Mouse (Mus musculus) frontal cortex, adult (tissue): Measurements from ENCODE around the gene Fgd6.

ENCODE experiments used
- ATAC-seq: cut with Nextera tagmentation; 2 replicates; pipeline ENCODE4 v1.9.2; 2017; ENCODE audit warnings: mild to moderate bottlenecking, moderate library complexity, mixed read lengths; ENCODE audit not compliant: low TSS enrichment

The Fgd6 gene

DNA sequence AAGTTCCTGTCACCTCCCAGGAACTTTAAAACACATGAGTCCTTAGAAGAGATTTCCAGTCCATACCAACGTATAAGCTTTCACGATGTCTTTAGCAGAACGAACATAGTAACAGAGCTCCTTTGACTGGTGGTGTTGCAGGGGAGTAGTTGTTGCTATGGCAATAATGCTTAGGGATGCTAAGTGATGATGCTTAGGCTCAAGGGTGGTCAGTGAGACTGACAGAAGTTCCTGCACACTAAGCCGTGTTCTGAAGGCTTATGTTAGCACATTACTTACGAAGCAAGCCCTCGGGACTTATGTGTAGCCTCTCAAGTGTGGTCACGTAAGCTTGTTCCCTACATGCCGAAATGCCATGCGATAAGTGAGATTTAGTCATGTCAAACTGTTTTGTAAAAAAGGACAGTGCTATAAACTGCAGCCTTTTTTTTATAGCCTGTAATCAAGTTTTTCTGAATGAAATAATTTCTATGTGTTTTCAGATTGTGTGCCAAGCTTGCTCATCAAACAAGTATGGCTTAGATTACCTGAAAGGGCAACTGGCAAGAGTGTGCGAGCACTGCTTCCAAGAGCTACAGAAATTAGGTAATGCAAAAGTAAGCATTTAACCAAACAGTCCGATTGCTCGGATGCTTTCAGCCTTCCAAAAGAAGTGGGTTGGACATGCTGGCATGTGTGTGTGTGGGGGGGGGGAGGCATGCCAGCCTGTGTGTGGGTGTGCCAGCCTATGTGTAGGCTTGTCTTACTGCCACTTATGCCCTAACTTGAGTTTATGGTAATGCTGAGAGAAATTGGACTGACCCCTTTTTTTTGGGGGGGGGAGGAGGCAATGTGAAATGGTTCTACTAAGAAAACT, 99.0 kb downstream of the Fgd6 start:
- ATAC-seq = peak; percentile 53

DNA sequence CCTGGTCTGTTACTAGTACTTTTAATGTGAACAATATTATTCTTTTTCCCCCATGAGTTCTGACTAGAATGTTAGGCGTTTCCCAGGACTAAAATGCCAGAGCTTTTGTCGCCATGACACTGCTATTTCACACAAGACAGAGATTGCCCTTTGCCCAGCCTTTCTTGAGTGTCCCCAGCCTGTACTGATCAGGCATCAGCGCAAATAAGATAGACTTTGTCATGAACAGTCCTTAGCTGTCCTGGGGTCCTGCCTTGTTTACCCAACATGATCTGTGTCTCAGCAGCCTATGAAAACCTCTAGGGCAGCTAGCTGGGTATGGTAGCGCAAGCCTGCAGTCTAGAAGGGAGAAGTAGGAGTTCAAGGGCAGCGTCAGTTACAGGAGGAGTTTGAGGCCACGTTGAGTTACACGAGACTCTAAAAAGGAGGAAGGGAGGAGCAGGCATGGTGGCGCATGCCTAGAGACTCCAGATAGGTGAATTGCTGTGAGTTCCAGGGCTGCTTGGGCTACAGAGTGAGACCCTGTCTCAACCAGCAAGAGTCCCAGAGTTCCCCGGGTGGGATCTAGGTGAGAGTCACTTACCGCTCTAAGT, 103.2 kb downstream of the Fgd6 start:
- ATAC-seq = no peak

DNA sequence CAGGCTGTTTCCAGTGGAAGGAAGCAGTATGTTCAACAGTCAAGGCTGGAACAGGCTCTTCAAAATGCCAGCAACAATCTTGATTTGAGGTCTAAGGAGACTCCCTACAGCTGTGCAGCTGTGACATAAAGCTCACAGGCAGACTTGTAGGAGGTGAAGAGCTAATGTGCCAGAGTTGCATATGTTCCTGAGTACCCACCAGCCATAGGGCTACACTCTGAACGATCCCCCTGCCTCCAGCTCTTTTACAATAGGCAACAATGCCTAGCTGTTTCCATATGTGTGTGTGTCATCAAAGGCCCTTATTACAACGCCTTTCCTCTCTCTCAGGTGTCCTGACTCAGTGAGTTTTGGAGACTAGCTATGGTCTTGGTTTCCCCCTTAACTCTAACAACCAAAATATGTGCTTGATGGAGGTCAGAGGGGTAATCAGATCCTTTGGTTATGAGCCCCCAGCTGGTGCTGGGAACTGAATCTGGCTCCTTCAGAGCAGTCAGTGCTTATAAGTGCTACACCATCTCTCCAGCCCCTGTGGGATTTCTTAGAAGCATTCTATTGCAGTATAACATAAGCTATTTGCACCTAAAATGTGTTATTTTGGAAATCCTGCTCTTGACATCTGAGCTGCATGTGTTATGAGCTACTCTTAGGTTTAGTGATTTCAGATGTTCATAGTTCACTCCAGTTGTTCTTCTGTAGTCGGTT, 104.6 kb downstream of the Fgd6 start:
- ATAC-seq = no peak; the same call in 1 of the 2 replicates

DNA sequence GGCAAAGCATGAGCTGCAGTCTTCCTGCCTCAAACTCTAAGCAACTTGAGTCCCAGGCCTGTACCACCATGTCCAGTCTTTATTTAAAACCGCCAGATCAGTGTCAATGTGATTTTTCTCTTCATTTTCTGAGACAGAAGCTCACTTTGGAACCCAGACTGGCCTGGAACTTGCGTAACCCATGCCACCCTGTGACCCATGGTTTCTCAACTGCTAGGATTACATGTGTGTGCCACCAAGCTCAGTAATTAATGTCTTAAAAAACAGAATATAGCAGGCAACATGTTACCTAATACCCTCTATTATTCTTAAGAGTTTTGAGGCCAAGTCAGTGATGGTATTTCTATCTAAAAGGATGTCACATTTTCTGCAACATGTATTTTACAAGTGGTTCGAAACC, 106.6 kb downstream of the Fgd6 start:
- ATAC-seq = no peak

DNA sequence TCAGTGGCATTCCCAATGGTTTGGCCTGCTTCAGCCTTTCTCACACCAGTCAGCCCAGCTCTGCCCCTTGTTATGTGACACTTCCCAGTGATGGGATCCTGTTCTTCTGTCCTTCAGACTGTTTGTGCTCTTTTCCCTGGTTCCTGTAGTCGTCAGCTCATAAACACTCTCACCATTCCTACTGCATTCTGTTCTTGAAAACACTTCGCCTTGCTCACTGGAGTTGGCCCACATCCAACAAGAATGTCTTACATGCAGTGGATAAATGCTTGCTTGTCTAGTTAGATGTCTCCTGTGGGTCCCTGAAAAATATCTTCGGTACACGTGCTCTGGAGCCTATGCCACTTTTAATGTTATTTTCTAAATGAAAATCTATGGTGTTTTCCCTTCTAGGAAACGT, 108.8 kb downstream of the Fgd6 start:
- no peak for ATAC-seq

DNA sequence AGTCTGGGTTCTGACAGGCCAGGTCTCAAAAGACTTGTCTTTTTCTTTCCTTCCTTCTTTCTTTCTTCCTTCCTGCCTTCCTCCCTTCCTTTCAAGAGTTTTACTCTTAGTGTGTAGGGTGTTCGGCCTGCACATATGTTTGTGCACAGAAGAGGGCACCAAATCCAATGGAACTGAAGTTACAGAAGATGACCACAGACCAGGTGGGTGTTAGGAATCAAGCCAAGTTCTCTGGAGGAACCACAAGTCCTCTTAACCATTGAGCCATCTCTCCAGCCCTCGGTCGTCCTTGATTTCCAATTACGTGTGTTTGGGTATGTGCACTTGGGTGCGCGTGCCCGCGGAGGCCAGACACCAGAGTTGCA, 111.6 kb downstream of the Fgd6 start:
- ATAC-seq = no peak

DNA sequence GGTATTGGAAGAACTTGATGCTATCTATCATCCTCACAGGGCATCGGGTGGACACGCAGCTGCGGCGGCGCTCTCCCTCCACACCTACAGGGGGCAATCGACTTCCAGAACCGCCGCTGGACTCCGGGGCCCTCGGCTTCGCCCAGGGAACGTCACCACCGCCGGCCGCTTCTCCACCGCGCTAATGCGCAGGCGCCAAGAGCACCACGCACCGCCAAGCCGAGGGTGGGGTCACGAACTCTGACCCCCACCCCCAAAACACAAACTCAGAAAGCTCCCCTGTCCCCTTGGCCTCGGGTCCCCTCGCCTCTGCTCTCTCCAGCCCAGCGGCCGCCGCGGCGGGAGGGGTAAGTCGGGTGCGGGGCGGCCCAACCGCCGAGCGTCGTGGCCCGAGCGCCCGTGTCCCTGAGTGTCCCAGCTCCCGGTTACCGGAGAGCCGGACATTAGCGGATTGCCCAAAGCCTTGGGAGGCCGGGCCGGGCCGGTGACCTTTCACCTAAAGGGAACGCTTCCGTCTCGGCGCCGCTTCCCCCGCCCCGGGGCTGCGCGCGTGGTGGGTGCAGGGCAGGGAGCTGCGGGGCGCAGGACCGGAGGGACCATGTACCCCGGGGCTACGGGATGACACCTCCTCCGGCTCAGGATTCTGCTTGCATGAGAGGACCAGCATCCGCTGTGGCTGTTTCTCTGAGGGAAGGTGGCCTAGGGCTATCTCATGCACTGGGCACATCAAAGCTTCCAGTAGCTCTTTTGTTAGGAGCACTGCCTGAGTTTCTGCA, 112.1 kb downstream of the Fgd6 start, which contains the start of gene Nr2c1:
Nr2c1 (plus strand) TSS at position 268 of the 776 bp plus-strand sequence.
- ATAC-seq = peak; percentile 95

DNA sequence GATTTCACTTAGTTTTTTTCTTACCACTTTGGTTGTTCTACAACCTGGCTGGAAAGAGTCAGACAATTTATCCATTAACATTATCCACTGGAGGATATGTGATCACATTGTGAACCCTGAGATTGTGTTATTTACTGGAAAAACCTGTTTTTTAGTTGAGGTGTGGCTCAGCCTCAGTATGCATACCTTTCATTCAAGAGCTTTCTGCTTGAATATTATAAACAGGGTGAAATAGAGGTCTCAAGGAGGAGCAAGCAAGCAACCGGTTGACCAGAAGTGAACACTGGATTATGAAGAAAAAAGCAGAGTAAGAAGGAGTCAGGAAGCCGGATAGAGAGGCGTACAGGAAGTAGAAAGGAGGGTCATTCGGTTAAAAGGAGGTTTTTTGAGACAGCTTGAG, 115.7 kb downstream of the Fgd6 start:
- no peak for ATAC-seq

DNA sequence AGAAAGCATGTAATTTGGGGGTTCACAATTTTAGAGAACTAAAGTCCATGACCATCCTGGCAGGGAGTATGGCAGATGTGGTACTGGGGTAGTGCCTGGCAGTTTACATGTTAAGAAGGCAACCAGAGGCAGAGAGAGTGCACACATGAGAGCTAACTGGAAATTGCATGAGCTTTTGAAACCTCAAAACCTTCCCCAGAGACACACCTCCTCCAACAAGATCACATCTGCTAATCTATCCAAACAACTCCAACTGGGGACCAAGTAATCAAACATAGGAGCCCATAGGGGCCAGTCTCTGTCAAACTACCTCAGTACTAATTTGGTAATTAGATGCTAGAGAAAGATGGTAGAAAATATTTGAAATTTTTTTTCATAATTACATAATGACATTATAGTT, 118.0 kb downstream of the Fgd6 start:
- ATAC-seq = no peak

DNA sequence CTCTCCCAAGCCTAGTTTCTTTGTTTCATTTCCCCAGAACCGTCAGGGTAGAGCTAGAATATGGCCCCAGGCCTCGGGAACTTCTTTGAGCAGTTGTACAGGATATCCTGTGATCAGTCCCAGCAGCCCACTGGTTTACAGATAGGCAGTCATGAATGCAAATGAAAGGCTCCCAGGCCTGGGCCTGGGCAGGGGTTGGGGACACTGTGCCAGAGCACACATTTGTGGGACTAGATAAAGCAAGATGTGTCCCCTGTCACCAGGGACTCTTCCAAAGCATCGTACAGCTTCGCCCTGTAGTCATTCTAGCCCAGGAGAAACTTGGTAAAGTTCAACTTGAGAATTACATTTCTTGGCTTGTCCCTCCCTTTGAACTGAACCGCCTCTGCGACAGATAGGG, 123.2 kb downstream of the Fgd6 start:
- ATAC-seq = no peak

DNA sequence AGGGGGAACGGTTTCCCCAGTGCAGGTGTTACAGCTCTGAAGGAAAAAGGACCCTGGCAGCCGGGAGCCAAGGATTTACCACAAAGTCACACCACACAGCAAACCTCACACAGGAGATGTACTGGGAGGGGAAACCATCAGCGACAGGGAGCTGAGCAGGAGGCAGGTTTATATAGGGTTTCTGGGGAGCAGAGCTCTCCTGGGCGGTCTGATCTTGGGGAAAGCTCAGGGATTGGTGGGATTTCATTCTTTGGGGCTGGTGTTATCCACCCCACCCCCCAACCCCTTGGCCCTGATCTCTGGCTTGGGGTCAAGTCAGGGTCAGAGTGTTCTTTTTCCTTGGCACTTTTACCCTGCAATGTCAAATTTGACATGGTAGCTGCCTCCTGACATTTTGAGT, 123.6 kb downstream of the Fgd6 start:
- no peak for ATAC-seq

DNA sequence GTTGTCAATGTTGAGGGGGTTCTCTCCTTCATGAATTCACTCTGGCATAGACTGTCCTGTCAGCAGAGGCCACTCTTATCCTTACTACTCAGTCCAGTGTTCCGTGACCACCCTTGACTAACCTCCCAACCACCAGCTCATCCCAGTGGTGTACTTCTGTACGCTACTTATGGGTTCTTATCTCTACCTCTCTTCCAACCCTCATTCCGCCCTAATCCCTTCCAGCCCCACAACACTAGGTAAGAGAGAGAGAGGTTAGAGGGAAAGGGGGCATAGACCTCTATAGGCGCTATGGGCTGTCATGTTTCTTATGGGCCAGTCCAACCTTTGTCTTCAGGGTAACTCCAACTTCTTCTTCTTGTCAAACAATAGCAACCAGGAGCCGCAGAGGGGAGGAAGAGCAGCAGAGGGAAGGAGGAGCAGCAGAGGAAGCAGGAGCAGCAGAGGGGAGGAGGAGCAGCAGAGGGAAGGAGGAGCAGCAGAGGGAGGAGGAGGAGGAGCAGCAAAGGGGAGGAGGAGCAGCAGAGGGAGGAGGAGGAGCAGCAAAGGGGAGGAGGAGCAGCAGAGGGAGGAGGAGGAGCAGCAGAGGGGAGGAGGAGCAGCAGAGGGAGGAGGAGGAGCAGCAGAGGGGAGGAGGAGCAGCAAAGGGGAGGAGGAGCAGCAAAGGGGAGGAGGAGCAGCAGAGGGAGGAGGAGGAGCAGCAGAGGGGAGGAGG, 125.4 kb downstream of the Fgd6 start:
- ATAC-seq = no peak

DNA sequence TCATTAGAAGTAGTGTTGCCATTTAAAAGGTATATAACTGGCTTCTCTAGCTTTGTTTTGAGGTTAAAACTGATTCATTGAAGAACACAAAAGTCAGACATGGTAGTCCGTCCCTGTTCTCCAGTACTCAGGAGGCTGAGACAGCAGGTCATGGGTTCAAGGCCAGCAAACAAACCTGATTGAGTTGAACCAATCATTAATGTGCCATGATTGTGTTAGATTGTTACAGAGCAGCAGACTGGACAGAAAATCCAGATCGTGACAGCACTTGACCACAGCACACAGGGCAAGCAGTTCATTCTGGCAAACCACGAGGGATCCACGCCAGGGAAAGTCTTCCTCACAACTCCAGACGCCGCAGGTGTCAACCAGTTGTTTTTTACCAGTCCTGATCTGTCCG, 126.2 kb downstream of the Fgd6 start:
- ATAC-seq = no peak

DNA sequence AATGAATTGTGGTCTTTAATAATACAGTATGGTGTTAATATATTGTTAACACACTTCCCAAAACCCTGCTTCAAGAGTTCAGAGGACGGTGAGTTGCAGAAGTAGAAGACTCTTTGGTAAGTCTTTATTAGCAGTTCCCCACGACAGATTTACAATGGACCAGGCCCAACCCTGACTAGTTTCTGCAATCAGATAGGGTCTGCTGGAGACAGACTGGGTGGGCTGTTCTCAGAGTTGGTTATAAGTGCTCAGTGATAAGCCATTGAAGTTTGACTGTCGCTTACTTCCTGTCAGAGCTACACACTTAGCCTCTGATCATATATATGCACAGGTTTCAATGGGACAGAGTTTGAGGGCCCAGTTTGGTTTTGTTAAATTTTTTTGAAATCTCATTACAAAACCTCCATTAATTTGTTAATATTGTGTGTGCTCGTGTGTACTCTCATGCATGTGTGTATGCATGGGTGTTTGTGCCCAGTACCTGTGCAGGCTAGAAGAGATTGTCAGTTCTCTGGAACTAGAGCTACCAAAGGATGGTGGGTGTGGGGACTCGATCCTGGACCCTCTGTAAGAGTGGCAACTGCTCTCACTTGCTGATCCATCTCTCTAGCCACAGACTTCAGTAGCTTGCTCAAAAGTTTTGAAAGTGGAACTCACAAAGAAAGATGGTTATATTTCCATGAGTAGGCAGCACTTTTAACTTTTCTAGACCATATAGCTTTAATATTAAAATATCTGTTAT, 128.5 kb downstream of the Fgd6 start:
- no peak for ATAC-seq

DNA sequence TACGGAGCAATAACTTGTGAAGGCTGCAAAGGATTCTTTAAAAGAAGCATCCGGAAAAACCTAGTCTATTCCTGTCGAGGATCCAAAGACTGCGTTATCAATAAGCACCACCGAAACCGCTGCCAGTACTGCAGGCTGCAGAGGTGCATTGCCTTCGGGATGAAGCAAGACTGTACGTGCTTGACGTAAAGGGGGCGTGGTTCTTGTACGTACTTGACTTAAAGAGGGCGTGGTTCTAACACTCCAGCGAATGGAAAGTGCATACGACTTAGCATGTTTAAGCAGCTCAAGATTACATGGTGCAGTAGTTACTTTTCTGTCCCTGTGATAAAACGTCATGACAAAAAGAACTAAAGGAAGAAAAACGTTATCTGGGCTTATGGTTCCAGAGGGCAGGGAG, 129.6 kb downstream of the Fgd6 start:
- no peak for ATAC-seq

DNA sequence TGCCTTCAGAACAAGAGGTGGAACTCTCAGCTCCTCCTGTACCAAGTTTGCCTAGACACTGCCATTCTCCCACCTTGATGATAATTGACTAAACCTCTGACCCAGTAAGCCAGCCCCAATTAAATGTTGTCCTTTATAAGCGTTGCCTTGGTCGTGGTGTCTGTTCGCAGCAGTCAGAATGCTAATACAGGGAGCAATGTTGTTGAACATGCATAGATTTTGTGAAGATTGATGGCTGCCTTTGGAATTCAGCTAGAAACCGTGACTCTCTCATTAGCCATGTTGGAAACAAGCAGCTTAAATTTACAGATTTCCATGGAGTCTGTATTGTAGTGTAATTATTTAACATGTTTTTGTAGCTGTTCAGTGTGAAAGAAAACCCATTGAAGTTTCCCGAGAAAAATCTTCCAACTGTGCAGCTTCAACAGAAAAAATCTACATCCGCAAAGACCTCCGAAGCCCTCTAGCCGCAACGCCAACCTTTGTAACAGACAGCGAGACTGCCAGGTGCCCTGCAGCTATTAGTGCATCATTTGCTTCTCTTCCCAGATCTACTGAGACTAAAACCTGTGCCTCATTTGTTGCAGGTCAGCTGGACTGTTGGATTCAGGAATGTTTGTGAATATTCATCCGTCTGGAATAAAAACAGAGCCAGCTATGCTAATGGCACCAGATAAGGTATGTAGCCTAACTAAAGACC, 131.4 kb downstream of the Fgd6 start:
- no peak for ATAC-seq

DNA sequence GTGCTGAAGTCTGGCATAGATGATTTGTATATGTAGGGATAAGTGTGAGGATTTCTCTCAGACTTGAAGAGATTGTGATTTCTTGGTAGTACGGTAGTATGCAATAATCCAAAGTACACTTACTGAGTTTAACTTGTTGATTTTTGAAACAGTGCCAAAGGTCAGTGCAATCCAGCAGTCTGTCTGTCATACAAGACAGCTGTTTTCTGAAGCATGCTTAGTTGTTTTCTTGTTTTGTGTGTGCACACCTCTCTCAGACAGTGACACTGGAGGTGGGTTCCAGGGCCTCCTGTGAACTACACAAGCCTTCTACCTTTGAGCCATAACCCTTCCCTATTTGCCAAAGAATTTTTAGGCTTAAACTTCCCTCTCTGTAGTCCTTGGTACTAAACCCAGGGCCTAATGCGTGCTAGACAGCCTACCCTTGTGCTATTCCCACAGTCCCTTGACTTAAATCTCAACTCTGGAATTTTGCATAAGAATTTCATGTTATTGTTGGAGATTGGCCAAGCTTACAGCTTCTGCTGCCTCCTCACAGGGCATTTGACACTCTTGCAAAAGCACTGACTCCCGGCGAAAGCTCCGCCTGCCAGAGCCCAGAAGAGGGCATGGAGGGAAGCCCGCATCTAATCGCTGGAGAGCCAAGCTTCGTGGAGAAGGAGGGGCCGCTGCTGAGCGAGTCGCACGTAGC, 135.8 kb downstream of the Fgd6 start:
- ATAC-seq = no peak

DNA sequence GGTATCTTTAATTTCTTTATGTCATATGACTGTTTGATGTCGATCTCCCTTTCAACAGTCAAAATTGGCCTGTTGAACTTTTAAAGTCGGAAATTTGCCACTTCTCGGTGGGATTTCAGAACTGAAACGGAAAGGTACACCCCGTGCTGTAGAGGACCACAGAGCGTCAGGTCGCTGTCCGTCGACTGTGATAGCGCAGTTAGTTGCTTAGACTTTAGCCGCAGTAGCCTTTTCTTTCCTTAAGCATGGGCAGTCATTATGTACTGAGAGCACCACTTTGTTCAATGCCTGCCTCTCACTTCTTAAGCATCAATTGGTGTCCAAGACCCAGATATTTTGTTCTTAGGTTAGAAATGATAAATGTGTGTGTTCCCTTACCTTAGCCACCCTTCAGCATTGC, 136.3 kb downstream of the Fgd6 start:
- ATAC-seq = no peak

DNA sequence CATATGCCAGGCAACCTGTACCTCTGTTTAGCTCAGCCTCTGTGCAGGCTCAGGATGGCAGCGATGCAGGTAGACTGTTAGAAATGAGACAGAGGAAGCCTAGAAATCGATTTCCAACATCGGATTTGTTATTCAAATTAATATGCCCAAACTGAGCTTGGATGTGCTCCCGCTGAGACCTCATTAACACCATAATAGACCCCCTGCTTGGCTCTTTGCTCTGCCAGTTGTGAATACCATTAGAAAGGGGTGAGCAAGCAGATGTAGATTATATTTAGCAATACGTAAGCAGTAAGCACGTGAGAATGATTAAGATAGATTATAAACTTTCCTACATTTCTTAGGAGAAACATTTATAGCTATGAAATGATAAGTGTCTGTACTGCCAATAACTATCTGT, 136.9 kb downstream of the Fgd6 start:
- ATAC-seq = no peak

DNA sequence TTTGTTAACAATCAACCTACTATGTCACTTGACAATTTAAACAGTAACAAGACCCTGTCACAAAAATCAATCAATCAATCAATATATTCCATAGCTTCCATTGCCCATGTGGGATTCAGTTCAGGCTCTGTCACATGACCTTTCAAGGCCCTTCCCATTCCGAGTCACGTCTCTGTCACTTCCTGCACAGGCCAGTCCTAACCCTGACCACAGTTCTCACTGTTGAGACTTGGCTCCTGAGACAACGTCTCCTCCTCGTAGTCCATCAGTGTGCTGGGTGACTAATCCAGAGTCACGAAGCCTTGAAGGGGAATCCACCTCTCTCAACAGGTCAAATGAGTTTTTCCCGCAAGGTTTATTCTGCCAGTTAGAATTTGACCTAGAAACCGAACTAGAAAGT, 138.9 kb downstream of the Fgd6 start:
- no peak for ATAC-seq
